Mouse (Mus musculus): Measurements from ENCODE around the gene Rap1a. TPM values are rescaled to one million over a fixed set of nuclear protein-coding genes. Genes with fewer than 3 reads are reported as not detected.

The Rap1a gene
- total RNA-seq (2023), result 100 to 1,000 TPM; 359 to 394 TPM

GRCm38 (mm10) chr3:105801191-105802166, at the start of gene Rap1a:
Gene Rap1a, minus strand, starts transcription at chr3:105801336.

GRCm38 (mm10) chr3:105704031-105705008, 96.8 kb downstream of the Rap1a start, which contains the start of gene Inka2:
Gene Inka2, plus strand, starts transcription at chr3:105704599.

GRCm38 (mm10) chr3:105687324-105688060, 113.6 kb downstream of the Rap1a start, which contains the start of gene Ddx20:
Gene Ddx20, minus strand, starts transcription at chr3:105687574.

Other genes with a start within 250 kb of the Rap1a start
- gene Ddx20, start 113.8 kb downstream of the Rap1a start, total RNA-seq (2023), result 10 to 100 TPM; 12.3 to 13.5 TPM
- not detected for gene Inka2, start 96.7 kb downstream of the Rap1a start, total RNA-seq (2023)
- 1 to 10 TPM in 1 of 2 experiments, under 1 TPM in 1; 0.94 to 1.2 TPM for gene Adora3, start 69.5 kb upstream of the Rap1a start, total RNA-seq (2023)
- under 1 TPM in 1 of 2 experiments, not detected in 1; 0.97 TPM for gene Tmigd3, start 69.6 kb upstream of the Rap1a start, total RNA-seq (2023)
- 100 to 1,000 TPM in 1 of 2 experiments, 10 to 100 TPM in 1; 99.1 to 110 TPM for gene I830077J02Rik, start 131.3 kb upstream of the Rap1a start, total RNA-seq (2023)
- 10 to 100 TPM; 18.3 to 26.5 TPM for gene Wdr77, start 158.0 kb upstream of the Rap1a start, total RNA-seq (2023)
- gene Atp5f1, start 158.8 kb upstream of the Rap1a start, total RNA-seq (2023), result 100 to 1,000 TPM; 146 to 151 TPM
- 1 to 10 TPM; 1.9 to 2.6 TPM for gene Ovgp1, start 172.4 kb upstream of the Rap1a start, total RNA-seq (2023)
- gene Pifo, start 213.3 kb upstream of the Rap1a start, total RNA-seq (2023), result not detected
- gene Chil5, start 231.5 kb upstream of the Rap1a start, total RNA-seq (2023), result under 1 TPM in 1 of 2 experiments, not detected in 1; 0.73 TPM

Measured in monocyte, adult 59 days (primary cell).